Mouse (Mus musculus) brain, embryonic 14.5 days (tissue): ENCODE data around the gene Smarcad1.

ENCODE experiments used
- CTCF ChIP-seq: fragments of 200-500 bp; IDR thresholded peaks from 2 replicates; pipeline ENCODE4 v1.5.1; 2012; ENCODE audit warnings: inconsistent platforms, mild to moderate bottlenecking, moderate library complexity, borderline replicate concordance; ENCODE audit not compliant: insufficient read depth, insufficient read length; ENCODE audit errors: extremely low read depth
- POLR2A ChIP-seq: fragments of 200-500 bp; IDR thresholded peaks from 2 replicates; pipeline ENCODE4 v1.6.1; 2012; ENCODE audit warnings: mild to moderate bottlenecking, inconsistent platforms, borderline replicate concordance; ENCODE audit not compliant: poor library complexity, insufficient read depth, insufficient read length, severe bottlenecking; ENCODE audit errors: extremely low read depth

GRCm38 (mm10) chr6:65002196-65002595 is 40.2 kb upstream of the Smarcad1 start:
- TF ChIP-seq CTCF (no peak), POLR2A (no peak)
